Mouse (Mus musculus): ENCODE results near the gene Stk32c.

GRCm38 (mm10) chr7:139180058-139180457 is 33.0 kb downstream of the Stk32c start:
- TF ChIP-seq ZC3H11A (IDR thresholded peaks at IDR 0.05; ENCODE audit: borderline replicate concordance, low read depth, low read length), result no peak
- TF ChIP-seq CHD2 (IDR thresholded peaks at IDR 0.05; ENCODE audit: low read depth, low read length), result no peak
- TF ChIP-seq ZNF384 (IDR thresholded peaks at IDR 0.05; ENCODE audit: low read depth, low read length), result no peak
- no peak for TF ChIP-seq HCFC1 (IDR thresholded peaks at IDR 0.05; ENCODE audit: borderline replicate concordance, insufficient read depth, low read length)

Data from ES-E14 (cell line).